Mouse (Mus musculus) intestine, embryonic 16.5 days (tissue): ENCODE results near the gene Ddit4. TPM values are rescaled to one million over a fixed set of nuclear protein-coding genes. Genes with fewer than 3 reads are reported as not detected.
"Not testable (repeated sequence)": the region's sequence is repeated elsewhere in the genome, so short reads cannot be mapped to it uniquely, and the experiment has no call there.

Experiments used
- ATAC-seq: fragments of 200-750 bp; cut with Nextera tagmentation; 2 replicates; pipeline ENCODE4 v1.8.0; 2017; ENCODE audit warnings: moderate TSS enrichment, moderate library complexity
- H3K27ac ChIP-seq: fragments of 300-500 bp; sonication (generic); 2 replicates; pipeline ENCODE4 v1.5.1; 2014; ENCODE audit warnings: mild to moderate bottlenecking, low read length
- H3K27me3 ChIP-seq: fragments of 300-500 bp; sonication (generic); replicated peaks from 2 replicates; pipeline ENCODE4 v1.6.1; 2014; ENCODE audit warnings: low read length, control low read depth, mixed read lengths; ENCODE audit not compliant: control insufficient read depth, insufficient read depth
- H3K36me3 ChIP-seq: fragments of 300-500 bp; sonication (generic); 2 replicates; pipeline ENCODE4 v1.6.1; 2014; ENCODE audit warnings: low read length, control low read depth; ENCODE audit not compliant: control insufficient read depth, insufficient read depth
- H3K4me1 ChIP-seq: fragments of 300-500 bp; sonication (generic); 2 replicates; pipeline ENCODE4 v1.6.1; 2014; ENCODE audit warnings: low read length, control low read depth, mixed read lengths; ENCODE audit not compliant: control insufficient read depth, insufficient read depth
- H3K4me2 ChIP-seq: fragments of 300-500 bp; sonication (generic); 2 replicates; pipeline ENCODE4 v1.6.1; 2014; ENCODE audit warnings: low read depth, low read length, control low read depth
- H3K4me3 ChIP-seq: fragments of 300-500 bp; sonication (generic); 2 replicates; pipeline ENCODE4 v1.5.1; 2014; ENCODE audit warnings: mild to moderate bottlenecking, low read length
- H3K9ac ChIP-seq: fragments of 300-500 bp; sonication (generic); 2 replicates; pipeline ENCODE4 v1.6.1; 2014; ENCODE audit warnings: low read depth, low read length
- H3K9me3 ChIP-seq: fragments of 300-500 bp; sonication (generic); 2 replicates; pipeline ENCODE4 v1.6.1; 2016; ENCODE audit warnings: low read length, control low read depth; ENCODE audit not compliant: control insufficient read depth
- WGBS: fragments of 180-500 bp; shearing (Covaris S2); extraction: QIAGEN DNeasy Blood & Tissue Kit; methylation state at CpG from one replicate; pipeline ENCODE4 v1.1.7; 2014; 5-methylcytosine and 5-hydroxymethylcytosine counted together
- polyA plus RNA-seq: library from polyadenylated mRNA; unstranded; fragments of >200 nt; fragmentation: Nextera tagmentation; extraction: Ambion mirVana; gene quantifications from 2 replicates; pipeline ENCODE4 v1.2.1, GENCODE M21; 2015

Gene Ddit4
- 28.6 and 33.1 TPM in 2 replicates for polyA plus RNA-seq

DNA sequence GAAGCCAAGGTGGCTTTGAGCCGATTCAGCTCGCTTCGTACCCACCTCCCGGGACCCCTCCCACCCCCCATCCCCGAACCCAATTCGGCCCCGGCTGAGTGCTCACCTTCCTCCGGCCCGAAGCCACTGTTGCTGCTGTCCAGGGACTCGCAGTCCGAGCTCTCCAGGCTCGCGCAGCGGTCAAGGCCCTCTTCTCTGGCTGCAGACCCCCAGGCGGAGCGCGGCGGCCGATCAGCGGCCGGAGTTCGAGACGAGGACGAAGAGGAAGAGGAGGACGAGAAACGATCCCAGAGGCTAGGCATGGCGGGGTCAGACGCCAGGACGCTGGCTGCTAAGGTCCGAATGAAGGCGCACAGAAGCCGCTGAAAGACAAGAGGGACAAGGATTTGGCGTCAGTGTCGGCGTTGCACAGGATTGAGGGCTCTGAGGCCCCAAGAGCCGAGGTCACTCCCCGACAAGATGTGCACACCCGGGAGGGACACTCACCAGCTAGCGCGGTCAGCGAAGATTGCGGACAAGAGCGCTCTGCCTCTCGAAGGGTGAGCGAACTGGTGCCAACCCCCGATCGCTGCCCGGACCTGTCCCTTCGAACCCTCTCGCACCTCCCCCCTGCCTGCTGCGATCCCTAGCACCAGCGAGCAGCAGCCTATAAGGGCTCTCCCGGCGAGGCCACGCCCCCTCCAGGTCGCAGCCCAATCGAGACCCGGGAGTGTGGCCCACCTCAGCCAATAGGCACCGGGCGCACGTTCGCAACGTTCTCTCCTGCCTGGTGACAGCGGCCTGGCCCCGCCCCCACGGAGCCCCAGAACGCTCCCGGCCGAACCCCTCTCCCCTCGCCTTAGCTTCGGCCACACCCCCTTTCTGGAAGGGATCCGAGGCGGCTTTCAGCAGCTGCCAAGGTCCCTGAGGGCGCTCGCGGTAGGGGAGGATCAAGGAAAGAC, at the start of gene Ddit4:
TSS of gene Ddit4 (minus strand) at position 624 of the 941 bp plus-strand sequence.
- H3K36me3 ChIP-seq, result no peaks in the 10 kb centered on the region
- no peaks in the 10 kb centered on the region for H3K27me3 ChIP-seq
- peak within 1 kb of the TSS; percentile 88 for H3K4me2 ChIP-seq
- peak within 1 kb of the TSS; percentile 98 for H3K9ac ChIP-seq
- no peaks in the 10 kb centered on the region for H3K9me3 ChIP-seq
- peaks cover 35% of the 10 kb centered on the region for H3K4me1 ChIP-seq
- peak within 1 kb of the TSS; percentile 95 for H3K4me3 ChIP-seq
- under 1% methylated on average over 76 of the region's 76 CpGs for WGBS
- ATAC-seq, result peak; percentile 94
- H3K27ac ChIP-seq, result peak within 1 kb of the TSS; percentile 94

DNA sequence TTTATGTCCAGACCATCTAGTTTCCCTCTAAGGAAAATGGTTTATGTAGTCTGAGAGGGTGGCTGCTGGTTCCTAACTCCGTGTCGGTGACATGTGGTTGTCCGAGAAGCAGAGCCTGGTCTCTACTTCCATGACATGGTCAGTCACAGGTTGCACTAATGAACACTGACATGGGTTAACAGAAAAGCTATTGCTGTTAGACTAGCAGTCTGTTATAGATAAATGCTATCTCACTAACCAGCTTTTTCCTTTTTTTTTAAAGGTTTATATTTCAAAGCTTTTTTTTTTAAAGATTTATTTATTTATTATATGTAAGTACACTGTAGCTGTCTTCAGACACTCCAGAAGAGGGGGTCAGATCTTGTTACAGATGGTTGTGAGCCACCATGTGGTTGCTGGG, 47.4 kb upstream of the Ddit4 start:
- H3K27ac ChIP-seq, result no peak overlapping the region
- no peak for ATAC-seq

DNA sequence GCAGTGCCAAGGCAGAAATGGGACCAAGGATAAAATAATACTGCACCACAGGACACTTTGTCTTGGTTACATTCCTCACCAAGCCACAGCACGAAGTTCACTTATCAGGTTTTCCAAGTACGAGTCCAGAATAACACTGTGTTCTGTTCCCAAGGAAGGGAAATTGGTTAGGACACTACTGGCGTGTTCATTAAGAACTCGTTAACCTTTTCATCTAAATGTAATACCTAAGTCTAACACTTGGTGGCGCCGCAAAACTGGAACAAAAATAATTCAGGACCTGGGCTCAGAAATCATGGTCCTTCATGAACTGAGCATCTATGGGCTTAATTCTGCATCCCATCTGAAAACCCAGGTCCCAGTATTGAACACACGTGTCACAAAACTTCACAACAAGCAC, 46.0 kb upstream of the Ddit4 start:
- peaks cover 8% of the 10 kb centered on the region for H3K36me3 ChIP-seq
- no peak overlapping the region for H3K9ac ChIP-seq
- WGBS, result 23% methylated on average over 7 of the region's 7 CpGs
- H3K27ac ChIP-seq, result no peak overlapping the region
- ATAC-seq, result no peak
- no peak overlapping the region for H3K4me2 ChIP-seq
- H3K9me3 ChIP-seq, result no peaks in the 10 kb centered on the region
- no peaks in the 10 kb centered on the region for H3K27me3 ChIP-seq
- no peak overlapping the region for H3K4me3 ChIP-seq
- H3K4me1 ChIP-seq, result peaks cover 10% of the 10 kb centered on the region

More for the DNA sequence above, 47.4 kb upstream of the Ddit4 start:
- no peak overlapping the region for H3K9ac ChIP-seq
- peaks cover 13% of the 10 kb centered on the region for H3K4me1 ChIP-seq
- peaks cover 8% of the 10 kb centered on the region for H3K36me3 ChIP-seq
- no peak overlapping the region for H3K4me3 ChIP-seq
- H3K4me2 ChIP-seq, result no peak overlapping the region
- WGBS, result 86% methylated on average over 3 of the region's 3 CpGs
- H3K9me3 ChIP-seq, result no peaks in the 10 kb centered on the region
- no peaks in the 10 kb centered on the region for H3K27me3 ChIP-seq

DNA sequence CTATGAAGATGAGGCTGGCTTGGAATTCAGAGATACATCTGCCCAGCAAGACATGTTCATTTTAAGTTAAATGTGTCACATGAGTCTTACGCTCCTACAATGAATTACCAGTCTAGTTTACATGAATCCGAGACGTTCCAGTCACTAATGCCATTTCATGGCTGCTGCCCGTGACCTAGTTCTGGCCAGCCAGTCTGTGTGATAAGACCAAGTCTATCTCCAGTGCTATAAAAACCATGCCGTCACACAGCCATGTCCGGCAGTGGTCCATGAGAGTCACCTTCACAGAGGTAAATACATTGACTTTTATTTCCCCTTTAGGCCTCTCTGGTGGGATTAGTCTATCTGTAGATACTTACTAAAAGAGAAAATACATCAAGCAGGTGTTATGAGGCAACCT, 44.3 kb upstream of the Ddit4 start:
- WGBS, result 85% methylated on average over 6 of the region's 6 CpGs

DNA sequence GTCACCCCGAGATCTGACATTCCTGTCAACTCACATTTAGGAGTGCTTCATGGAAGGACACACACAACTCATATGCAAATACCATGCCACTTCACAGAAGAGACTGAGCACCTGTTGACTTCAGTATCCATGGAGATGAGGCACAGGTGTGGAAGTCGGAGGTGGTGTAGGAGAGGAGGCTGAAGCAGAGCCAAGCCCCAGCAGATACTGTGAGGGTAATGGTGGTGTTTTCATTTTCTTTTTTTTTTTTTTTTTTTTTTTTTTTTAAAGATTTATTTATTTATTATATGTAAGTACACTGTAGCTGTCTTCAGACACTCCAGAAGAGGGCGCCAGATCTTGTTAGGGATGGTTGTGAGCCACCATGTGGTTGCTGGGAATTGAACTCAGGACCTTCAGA, 42.2 kb upstream of the Ddit4 start:
- not testable (repeated sequence) for H3K9me3 ChIP-seq, H3K4me3 ChIP-seq, H3K4me1 ChIP-seq, H3K27ac ChIP-seq, H3K9ac ChIP-seq, H3K27me3 ChIP-seq, H3K4me2 ChIP-seq, ATAC-seq
- peaks cover 16% of the 10 kb centered on the region for H3K36me3 ChIP-seq
- 88% methylated on average over 2 of the region's 3 CpGs for WGBS

More for the DNA sequence above, 44.3 kb upstream of the Ddit4 start:
- Histone ChIP-seq H3K4me1 (peaks cover under 1% of the 10 kb centered on the region), H3K9ac (no peak overlapping the region), H3K27ac (no peak overlapping the region), H3K4me2 (no peak overlapping the region), H3K27me3 (no peaks in the 10 kb centered on the region), H3K9me3 (no peaks in the 10 kb centered on the region), H3K36me3 (peaks cover 8% of the 10 kb centered on the region), H3K4me3 (no peak overlapping the region)
- ATAC-seq, result no peak

DNA sequence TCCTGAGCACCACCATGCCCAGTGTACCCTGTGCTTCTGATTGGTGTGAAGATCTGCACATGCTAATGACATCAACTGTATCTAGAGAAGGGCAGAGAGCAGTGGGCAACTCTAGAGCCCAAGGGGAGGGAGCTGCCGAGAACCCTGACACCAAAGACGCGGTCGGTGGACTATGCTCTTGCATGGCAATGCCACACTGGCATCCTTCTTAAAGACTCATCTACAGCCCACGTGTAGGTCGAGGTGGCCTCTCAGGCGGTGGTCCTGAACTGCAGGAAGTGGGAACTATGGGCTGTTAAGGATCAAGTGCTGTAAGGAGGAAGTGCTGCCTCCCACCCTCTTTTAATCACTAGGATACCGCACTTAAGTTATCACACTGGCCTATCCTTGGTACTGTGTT, 40.4 kb upstream of the Ddit4 start:
- Histone ChIP-seq H3K27me3 (no peaks in the 10 kb centered on the region), H3K9ac (no peak overlapping the region), H3K27ac (no peak overlapping the region), H3K36me3 (peaks cover 26% of the 10 kb centered on the region), H3K9me3 (no peaks in the 10 kb centered on the region), H3K4me3 (no peak overlapping the region), H3K4me2 (no peak overlapping the region), H3K4me1 (no peaks in the 10 kb centered on the region)
- peak; percentile 31; the same call in 1 of the 2 replicates for ATAC-seq
- WGBS, result 85% methylated on average over 8 of the region's 8 CpGs

DNA sequence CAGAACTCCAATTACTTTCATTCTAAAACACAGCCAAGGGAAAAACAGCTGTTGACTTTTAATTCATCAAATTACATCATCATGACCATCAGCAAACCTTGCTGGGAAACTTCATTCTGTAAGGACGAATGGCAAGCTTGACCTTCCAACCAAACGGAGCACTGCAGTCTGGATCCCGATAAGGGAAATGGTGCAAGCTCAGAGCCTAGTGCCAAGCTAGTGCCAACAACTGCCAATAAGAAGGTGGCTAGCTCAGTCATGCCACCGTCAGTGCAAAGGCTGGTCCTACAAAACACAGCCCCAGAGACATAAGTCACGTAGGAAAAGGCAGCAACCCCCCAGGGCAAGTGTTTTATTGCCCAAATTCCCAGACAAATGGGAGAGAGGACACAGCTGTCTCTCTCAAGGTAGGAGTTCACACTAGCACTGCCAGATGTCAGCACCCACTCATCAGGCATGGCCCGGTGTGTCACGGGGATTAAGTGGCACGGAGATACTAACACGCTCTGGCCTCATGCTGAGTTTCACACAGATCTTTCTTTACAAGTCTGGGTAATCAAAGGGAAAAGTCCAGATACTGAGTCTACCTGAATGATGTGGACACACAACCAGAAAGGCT, 39.7 kb upstream of the Ddit4 start:
- peaks cover 27% of the 10 kb centered on the region for H3K36me3 ChIP-seq
- H3K27me3 ChIP-seq, result no peaks in the 10 kb centered on the region
- H3K27ac ChIP-seq, result no peak overlapping the region
- no peak overlapping the region for H3K4me2 ChIP-seq
- 76% methylated on average over 9 of the region's 9 CpGs for WGBS
- no peak for ATAC-seq
- H3K4me1 ChIP-seq, result no peaks in the 10 kb centered on the region
- no peak overlapping the region for H3K9ac ChIP-seq
- no peak overlapping the region for H3K4me3 ChIP-seq
- H3K9me3 ChIP-seq, result no peaks in the 10 kb centered on the region

DNA sequence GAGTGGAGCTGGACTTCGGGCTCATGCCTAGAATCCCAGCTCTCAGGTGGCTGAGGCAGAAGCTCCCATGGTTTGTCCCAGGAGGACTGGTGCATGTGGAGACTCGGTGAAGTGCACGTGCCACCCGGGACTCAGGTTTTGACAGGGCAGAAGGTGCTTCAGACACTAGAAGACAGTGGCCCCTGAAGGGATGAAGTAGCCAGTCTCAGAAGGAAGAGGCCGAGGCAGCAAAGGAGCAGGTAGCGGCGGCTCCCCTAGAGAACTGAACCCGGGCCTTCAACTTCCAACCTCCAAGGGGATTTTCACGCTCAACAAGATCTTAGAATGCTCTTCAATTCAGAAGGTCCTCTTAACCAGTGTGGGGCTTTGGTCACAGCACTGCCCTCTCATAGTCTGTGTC, 38.8 kb upstream of the Ddit4 start:
- WGBS, result 97% methylated on average over 9 of the region's 9 CpGs
- no peaks in the 10 kb centered on the region for H3K9me3 ChIP-seq
- H3K27me3 ChIP-seq, result no peaks in the 10 kb centered on the region
- no peak for ATAC-seq
- peaks cover 27% of the 10 kb centered on the region for H3K36me3 ChIP-seq
- no peak overlapping the region for H3K4me2 ChIP-seq
- no peaks in the 10 kb centered on the region for H3K4me1 ChIP-seq
- no peak overlapping the region for H3K9ac ChIP-seq
- H3K4me3 ChIP-seq, result no peak overlapping the region
- no peak overlapping the region for H3K27ac ChIP-seq

DNA sequence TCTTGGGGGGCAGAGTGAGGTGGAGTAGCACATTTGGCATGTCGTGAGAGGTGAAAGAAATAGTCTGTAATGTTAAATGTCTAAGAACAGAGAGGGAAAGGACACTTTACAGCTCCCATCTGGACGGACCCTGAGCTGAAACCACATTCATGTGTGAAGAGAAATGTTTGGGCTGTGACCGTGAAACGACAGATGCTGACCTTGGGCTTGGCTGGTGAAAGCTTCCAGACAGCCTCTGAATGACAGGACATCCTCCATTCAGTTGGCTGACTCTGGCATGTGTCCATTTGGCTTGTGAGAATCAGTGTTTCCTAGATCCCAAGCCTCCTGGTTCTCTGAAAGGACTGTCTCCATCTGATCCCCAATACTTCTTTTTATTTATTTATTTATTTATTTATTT, 36.4 kb upstream of the Ddit4 start:
- Histone ChIP-seq H3K27ac (no peak overlapping the region), H3K4me2 (no peak overlapping the region), H3K27me3 (no peaks in the 10 kb centered on the region), H3K9me3 (no peaks in the 10 kb centered on the region), H3K36me3 (peaks cover 19% of the 10 kb centered on the region), H3K4me1 (no peaks in the 10 kb centered on the region), H3K9ac (no peak overlapping the region), H3K4me3 (no peak overlapping the region)
- WGBS, result 71% methylated on average over 4 of the region's 4 CpGs
- ATAC-seq, result no peak
